Comparison of ENCODE assay signal across 8 mouse cellular contexts in the genomic region with DNA sequence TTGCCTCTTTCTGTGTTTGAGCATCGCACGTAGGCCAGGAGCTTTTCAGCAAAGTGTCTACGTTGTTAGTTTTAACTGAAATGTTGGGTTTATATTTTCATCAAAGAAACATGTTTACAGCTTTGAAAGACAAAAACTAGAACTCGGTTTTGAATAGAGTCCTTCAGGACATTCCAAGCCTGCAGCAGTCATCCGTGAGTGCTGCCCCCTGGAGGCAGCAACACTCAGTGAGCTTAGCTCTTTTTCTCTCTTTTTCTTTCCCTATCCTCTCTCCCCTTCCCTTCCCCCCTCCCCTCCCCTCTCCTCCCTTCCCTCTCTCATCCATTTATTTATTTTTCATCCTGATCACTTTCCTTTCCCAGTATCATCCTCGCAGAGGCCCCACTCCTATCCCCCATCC. TPM values are rescaled to one million over a fixed set of nuclear protein-coding genes. Genes with fewer than 3 reads are reported as not detected.
DNase-seq lines count a peak whose midpoint lies in the region; ATAC-seq lines count a peak whose summit lies in the region.

No protein-coding gene starts in this region.

- WGBS in neural tube, embryonic 11.5 days = 55% methylated on average over 6 of the region's 6 CpGs
- WGBS in hindbrain, embryonic 13.5 days = 58% methylated on average over 6 of the region's 6 CpGs

- no peaks in the 10 kb centered on the region for H3K27me3 ChIP-seq in neural tube, embryonic 11.5 days (ENCODE audit: control insufficient read depth, insufficient read depth, low read length)
- no peaks in the 10 kb centered on the region for H3K27me3 ChIP-seq in hindbrain, embryonic 13.5 days

- H3K9me3 ChIP-seq in neural tube, embryonic 11.5 days (ENCODE audit: control insufficient read depth, low read length) = no peaks in the 10 kb centered on the region
- H3K9me3 ChIP-seq in hindbrain, embryonic 13.5 days = no peaks in the 10 kb centered on the region

- no peak overlapping the region for H3K4me3 ChIP-seq in neural tube, embryonic 11.5 days (ENCODE audit: low read depth, low read length)
- no peak overlapping the region for H3K4me3 ChIP-seq in hindbrain, embryonic 13.5 days

- no peak overlapping the region for H3K9ac ChIP-seq in neural tube, embryonic 11.5 days (ENCODE audit: low read length)
- H3K9ac ChIP-seq in hindbrain, embryonic 13.5 days = no peak overlapping the region

- no peak overlapping the region for H3K27ac ChIP-seq in neural tube, embryonic 11.5 days (ENCODE audit: low read depth, low read length)
- H3K27ac ChIP-seq in hindbrain, embryonic 13.5 days = no peak overlapping the region

- H3K4me1 ChIP-seq in neural tube, embryonic 11.5 days (ENCODE audit: control insufficient read depth, insufficient read depth, low read length) = no peaks in the 10 kb centered on the region
- no peaks in the 10 kb centered on the region for H3K4me1 ChIP-seq in hindbrain, embryonic 13.5 days (replicated peaks)

- intact Hi-C loops in gastrocnemius, postnatal 14 days (cut with DNase I; ENCODE audit: low total_unique reads) = no loop called here
- intact Hi-C loops in gastrocnemius, postnatal 36 days (cut with DNase I) = no loop called here

- DNase-seq in gastrocnemius, postnatal 14 days = peak; percentile 14
- DNase-seq in gastrocnemius, postnatal 36 days = no peak
- peak; percentile 28 for DNase-seq in neural tube, embryonic 11.5 days (ENCODE audit: low spot score)
- no peak for DNase-seq in neural tube, embryonic 10.5 days (ENCODE audit: extremely low spot score, low spot score)
- DNase-seq in brain, adult 2 months (ENCODE audit: low read depth, low spot score) = peak; percentile 31
- peak; percentile 40 for DNase-seq in retina, embryonic 14.5 days (ENCODE audit: low spot score)
- no peak for DNase-seq in spleen, postnatal 10 days (ENCODE audit: low spot score in 2 of 2)

- no peak for ATAC-seq in neural tube, embryonic 11.5 days (ENCODE audit: insufficient read depth, low FRiP score, low TSS enrichment)
- ATAC-seq in hindbrain, embryonic 13.5 days (ENCODE audit: low FRiP score) = no peak

- no peak overlapping the region for H3K4me2 ChIP-seq in neural tube, embryonic 11.5 days (ENCODE audit: low read depth)
- no peak overlapping the region for H3K4me2 ChIP-seq in hindbrain, embryonic 13.5 days

- H3K36me3 ChIP-seq in neural tube, embryonic 11.5 days (ENCODE audit: control insufficient read depth, insufficient read depth, low read length) = no peaks in the 10 kb centered on the region
- H3K36me3 ChIP-seq in hindbrain, embryonic 13.5 days = no peaks in the 10 kb centered on the region

RNA-seq across cellular contexts. Expression of a gene that starts 19.5 kb away (rescaled TPM):
- total RNA-seq in gastrocnemius, postnatal 14 days (2021) = not detected
- total RNA-seq in gastrocnemius, postnatal 36 days (2021) = not detected
- polyA plus RNA-seq in neural tube, embryonic 11.5 days (2014; fragmentation: Nextera tagmentation; extraction: Ambion mirVana) = 0.49 and 0.62 TPM in 2 replicates
- 0.45 and 0.99 TPM in 2 replicates for polyA plus RNA-seq in hindbrain, embryonic 13.5 days (2015; fragmentation: Nextera tagmentation; extraction: Ambion mirVana)

Comparison
In these comparisons a context has a peak if more than half of its experiments do, and no peak if none do; other contexts are left out.
1. DNase-seq: peak in gastrocnemius, postnatal 14 days (single experiment), neural tube, embryonic 11.5 days (single experiment), brain, adult 2 months (single experiment) and retina, embryonic 14.5 days (single experiment); none in gastrocnemius, postnatal 36 days (0 of 2), neural tube, embryonic 10.5 days (single experiment) and spleen, postnatal 10 days (0 of 2).